Mouse (Mus musculus) frontal cortex, adult (tissue): Measurements from ENCODE around the gene Six6.

ENCODE experiments used
- ATAC-seq: cut with Nextera tagmentation; 2 replicates; pipeline ENCODE4 v1.9.2; 2017; ENCODE audit warnings: mild to moderate bottlenecking, moderate library complexity, mixed read lengths; ENCODE audit not compliant: low TSS enrichment

The Six6 gene

DNA sequence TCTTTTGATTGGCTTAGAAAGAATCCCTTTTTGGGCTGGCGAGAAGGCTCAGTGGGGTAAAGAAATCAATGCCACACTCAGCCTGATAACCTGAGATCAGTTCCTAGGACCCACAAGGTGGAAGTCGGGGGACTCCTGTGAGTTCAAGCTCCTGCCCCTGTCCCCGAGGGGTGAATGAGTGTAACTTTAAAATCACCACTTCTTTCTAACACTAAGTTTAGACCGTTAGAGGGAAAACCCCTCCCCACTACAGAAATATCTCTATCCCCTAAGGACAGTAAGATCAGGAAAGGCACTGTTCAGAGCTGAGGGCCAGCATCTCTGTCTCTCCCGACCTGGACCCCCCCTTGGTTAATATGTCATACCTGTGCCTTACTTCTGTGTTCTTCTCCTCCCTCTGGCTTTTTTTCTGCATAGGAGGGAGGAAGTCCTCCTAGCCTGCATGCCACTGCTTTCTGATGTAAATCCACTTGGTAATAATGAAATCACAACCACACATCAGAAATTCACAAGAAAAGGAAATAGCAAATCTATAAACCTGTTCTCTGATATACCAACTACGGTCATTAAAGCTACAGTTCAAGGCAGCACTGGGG, 18.2 kb downstream of the Six6 start:
- ATAC-seq: no peak

- no peak for ATAC-seq
Observed at GRCm38 (mm10) chr12:72958446-72958845, 18.8 kb downstream of the Six6 start.

DNA sequence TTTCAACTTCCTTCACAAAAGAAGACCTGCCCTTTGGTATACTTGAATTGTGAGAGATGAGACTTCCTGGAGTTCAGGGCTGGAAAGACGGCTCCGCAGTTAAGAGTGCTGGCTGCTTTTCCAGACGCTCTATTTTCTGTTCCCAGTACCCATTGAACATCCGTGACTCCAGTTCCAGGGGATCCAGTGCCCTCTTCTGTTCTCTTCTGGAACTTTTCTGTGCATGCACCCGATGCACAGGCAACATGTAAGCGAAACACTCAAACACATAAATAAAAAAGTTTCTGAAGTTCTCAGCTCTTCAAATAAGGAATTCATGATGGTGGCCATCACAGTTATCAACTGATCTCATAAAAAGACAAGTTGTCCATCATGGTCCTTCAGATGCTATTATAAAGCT, 23.1 kb downstream of the Six6 start:
- no peak for ATAC-seq

DNA sequence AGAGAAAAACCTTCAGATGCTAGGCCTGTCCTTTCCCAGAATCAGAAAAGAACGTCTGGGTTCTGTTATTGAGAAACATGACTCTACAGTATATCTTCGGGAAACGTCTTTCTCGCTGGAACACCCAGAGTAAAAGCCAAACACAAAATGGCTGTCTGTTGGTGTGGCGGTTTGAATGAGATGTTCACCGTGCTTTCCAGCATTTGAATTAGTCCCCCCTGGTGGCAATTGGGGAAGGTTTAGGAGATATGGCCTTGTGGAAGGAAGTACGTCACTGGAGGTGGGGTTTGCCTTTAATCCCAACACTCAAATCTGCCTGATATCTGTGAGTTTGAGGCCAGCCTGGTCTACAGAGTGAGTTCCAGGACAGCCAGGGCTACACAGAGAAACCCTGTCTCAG, 27.8 kb downstream of the Six6 start:
- no peak for ATAC-seq

GRCm38 (mm10) chr12:72970620-72971019, 30.9 kb downstream of the Six6 start:
- ATAC-seq: no peak

GRCm38 (mm10) chr12:72973161-72973560, 33.5 kb downstream of the Six6 start:
- peak; percentile 50; the same call in 1 of the 2 replicates for ATAC-seq

DNA sequence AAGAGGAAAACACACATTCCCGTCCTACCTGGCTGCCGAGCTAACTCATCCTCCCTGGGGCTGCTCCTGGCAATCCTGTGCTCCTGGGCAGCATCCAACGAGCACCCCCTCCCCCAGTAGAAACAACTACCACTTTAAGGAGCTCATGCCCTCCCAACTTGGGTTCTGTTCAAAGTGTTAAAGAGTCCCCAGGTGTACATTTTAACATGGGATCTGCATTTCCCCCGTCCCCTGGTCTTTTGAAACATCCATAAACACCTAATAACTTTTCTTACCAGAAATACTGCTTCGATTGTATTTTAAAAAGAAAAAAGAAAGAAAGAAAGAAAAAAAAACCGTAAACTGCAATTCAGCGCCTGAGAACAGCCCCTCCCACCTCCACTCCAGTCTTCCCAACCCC, 36.5 kb downstream of the Six6 start:
- no peak for ATAC-seq

- ATAC-seq: peak; percentile 97
Observed at GRCm38 (mm10) chr12:72976718-72977117, 37.0 kb downstream of the Six6 start.

- ATAC-seq: no peak
Observed at GRCm38 (mm10) chr12:72977851-72978250, 38.2 kb downstream of the Six6 start.

DNA sequence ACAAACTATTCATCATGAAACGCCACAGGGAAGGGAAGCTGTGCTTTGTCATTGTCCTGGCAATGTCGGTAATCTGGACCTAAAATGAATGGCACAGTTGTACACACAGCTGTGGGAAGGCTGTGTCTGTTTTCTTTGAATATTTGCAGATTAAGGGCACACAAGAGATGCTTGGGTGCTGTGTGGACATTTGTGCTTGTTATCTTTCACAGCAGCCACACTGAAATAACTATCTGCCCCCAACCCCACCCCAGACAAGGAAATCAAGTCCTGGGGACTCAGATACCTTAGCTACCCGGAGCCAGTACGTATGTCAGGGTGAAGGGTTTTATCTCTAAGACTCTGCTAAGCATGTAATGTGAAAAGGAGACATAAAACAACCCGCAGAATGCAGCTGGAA, 39.5 kb downstream of the Six6 start:
- ATAC-seq: no peak

GRCm38 (mm10) chr12:72982616-72983015, 42.9 kb downstream of the Six6 start:
- ATAC-seq: no peak

DNA sequence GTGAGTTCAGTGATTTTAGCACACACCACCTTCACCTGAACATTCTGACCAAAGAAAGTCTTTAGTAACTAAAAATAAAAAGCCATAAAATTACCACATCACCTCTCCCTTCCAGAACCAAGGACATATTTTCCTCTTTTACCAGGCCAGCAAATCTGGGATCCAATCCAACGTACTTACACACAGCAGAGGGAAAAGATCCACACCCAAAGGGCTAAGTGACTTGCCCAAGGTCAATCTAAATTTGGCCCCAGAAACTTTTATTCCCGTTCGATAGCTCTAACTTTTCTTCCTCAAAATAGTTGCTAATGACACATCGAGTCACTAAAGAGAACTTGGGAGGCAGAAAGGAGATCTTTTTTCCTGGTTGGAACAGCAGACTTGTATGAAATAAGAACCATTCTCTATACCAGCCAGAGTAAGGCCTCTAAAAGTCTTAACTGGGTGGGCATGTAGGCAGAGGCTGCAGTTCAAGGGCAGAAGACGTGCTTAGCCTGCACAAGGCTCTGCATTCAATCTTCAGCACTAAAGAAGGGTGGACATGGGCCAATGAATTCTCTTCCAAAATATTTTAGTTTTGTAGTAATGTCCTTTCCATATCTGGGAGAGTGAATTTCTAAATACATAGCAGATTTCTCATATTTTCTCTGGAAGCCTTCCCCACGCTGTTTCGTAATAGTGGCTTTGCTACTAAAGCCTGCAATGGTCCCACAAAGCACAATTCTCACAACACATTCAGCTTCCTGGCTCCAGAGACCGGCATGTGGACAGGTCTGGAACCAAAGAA, 43.6 kb downstream of the Six6 start:
- ATAC-seq: no peak
